Mouse (Mus musculus) CD8-positive naive resting alpha-beta T cell, adult 2 months (primary cell): ENCODE results near the gene Ficd.

Experiments used
- DNase-seq, 2 experiments: peaks; one replicate each; pipeline ENCODE4 v3.0.0; 2022; ENCODE audit warnings: low read depth in 2 of 2, low spot score in 2 of 2

Gene Ficd

DNA sequence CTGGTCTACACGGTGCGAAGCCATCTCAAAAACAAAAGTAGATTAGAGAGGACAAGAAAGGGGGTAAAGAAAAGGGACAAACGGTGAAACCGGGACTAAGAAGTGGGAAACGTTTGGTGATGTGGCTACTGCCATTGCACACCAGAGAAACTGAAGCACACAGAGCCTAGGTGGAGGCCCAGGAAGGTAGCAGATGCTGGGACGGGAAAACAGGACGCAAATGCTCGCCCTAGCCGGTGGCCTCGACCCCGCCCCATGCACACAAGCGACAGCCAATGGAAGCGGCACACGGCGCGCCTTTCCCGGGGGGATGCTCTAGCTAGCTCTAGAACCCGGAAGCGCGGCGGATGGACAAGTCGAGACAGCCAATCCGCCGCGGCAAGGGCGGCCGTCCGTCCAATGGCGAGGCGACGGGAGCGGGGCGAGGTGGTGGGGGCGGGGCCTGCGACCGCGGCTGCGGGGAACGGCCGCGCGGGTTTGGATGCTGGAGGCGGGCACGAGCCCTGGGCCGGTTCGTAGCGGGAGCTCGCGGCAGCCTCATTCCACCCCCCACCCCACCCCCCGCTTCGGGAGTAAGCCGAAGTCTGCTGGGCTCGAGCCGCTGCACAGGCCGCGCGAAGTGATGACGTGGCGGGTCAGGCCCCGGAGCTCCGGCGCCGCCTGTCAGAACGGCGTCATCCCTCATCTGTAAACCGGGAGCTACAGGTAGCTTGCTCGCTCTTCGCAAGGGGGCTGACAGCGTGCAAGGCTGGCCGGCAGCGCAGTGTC, at the start of gene Ficd:
Gene Ficd (plus strand): TSS at position 459 of the 768 bp plus-strand sequence.
- DNase-seq = peak; percentile 80

DNA sequence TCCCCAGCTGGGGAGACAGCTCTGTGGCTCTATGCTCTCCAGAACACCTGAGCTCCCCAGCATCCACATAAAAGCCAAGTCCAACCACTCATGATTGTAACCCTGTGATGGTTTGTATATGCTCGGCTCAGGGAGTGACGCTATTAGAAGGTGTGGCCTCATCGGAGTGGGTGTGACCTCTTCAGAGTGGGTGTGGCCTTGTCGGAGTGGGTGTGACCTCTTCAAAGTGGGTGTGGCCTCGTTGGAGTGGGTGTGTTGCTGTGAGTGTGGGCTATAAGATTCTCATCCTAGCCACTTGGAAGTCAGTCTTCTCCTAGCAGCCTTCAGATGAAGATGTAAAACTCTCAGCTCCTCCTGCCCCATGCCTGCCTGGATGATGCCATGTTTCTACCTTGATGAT, 48.1 kb upstream of the Ficd start:
- no peak for DNase-seq

DNA sequence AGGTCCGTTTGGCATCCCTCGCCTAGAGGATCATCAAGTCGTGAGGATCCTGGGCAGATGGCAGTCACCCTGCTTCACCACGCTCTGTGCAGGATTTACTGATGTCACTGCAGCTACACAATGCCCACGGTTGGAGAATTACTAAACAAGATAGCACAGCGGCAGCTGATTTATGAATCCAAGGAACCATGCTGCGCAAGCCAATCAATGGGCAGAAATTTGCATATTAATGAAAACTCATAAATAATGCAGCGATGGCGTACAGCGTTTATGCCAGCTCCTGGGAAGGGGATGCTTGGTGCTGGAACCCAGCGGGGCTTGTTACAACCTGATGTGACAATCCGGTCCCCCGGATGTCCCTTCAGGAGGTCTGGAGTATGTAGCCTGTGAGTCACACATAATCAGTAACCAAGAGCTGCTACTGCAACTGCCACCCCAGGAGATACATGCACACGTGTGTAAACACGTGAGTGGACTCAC, 45.5 kb upstream of the Ficd start:
- no peak for DNase-seq

DNA sequence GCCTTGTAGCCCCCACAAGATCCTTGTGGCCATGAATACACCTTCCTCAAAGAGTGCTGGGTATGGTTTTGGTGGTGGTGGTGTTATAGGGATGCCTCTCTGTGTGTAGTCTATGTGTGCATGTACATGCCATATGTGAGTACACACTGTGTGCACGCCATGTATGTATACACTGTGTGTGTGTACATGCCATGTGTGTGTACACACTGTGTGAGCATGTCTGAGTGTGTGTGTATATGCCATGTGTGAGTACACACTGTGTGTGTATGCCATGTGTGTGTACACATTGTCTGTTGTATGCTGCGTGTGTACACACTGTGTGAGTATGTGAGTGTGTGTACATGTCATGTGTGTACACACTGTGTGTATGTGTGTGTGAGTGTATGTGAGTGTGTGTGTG, 44.7 kb upstream of the Ficd start:
- no peak for DNase-seq

DNA sequence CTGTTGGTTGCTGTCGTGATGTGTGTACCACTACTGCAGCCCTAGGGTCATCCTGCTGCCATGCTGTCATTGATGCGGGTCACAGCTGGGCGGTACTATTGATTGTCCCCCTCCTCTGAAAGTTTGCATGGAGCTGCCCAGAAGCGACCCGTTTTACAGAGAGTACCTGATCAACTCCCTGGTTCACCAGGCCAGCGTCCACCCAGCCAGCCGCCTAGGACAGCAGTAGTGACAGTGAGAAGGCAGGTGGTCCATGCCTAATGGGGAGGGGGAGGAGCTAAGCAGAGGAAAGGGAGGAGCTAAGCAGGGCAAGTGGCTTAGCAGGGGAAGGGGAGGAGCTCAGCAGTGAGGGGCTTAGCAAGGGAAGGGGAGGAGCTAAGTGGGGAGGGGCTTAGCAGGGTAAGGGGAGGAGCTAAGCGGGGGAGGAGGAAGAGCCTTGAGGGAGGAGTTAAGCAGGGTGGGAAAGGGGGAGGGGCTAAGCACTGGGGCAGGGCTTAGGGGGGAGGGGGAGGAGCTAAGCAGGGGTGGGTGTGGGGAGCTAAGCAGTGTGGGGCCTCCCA, 42.3 kb upstream of the Ficd start:
- no peak for DNase-seq

DNA sequence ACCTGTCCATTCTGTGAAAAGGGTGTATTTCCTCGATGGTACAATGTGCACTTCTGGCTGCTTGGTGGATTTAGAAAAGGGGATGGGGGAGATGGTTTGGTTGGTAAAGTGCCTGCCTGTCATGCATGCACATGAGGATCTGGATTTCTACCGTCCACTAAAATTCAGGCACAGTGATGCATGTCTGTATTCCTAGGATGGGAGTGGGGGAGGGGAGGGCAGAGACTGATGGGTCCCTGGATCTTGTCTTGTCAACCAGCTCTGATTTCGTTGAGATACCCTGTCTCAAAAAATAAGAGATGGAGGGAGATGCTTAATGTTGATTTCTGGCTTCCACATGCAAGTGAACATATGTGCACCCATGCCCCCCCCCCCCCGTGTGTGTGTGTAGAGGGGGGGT, 41.6 kb upstream of the Ficd start:
- no peak for DNase-seq

DNA sequence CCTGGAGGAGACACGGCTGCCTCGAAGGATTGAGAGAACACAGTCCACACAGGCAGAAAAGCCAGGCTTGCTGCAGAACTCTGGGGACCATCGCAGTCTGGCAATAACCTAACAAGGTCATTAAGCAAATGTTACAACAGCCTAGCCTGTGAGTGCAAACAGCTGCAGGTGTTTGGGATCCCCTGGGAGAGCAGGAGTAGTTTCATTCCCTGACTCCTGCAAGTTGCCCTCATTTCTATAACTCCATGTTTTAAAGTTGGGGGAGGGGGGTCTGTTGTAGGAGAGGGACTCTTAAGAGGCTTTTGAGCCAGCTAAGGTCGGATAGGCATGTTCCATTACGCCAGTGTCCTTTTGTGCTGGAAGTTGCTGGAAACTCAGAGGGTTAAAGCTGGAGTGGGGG, 41.2 kb upstream of the Ficd start:
- no peak for DNase-seq

DNA sequence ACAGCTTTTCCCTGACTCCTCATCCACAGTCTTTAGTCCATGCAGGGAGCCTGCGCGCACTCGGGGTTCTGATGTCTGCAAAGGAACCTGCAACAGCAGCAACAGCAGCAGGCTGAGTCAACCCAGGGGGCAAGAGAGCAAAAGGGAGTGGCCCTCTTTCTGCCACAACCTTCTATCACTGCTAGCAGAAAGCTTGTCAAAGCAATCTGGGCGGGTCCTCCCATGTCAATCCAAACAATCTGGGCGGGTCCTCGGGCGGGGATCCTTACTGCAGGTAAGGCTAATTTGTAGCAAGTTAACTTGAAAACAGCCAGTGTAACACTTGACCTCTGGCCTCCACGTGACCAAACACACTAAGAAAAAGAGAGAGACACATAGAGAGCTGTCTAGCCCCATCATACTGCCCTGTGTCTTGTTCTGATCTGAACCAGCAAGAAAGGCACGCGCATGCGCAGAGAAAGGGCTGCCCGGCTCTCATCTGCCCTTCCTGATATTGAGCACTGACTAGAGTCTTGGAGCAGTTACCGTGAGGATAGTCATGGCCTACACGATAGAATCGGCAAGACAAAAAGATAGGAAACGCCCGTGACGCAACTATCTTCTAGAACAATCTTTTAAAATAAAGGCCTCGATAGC, 35.1 kb upstream of the Ficd start:
- DNase-seq = no peak

DNA sequence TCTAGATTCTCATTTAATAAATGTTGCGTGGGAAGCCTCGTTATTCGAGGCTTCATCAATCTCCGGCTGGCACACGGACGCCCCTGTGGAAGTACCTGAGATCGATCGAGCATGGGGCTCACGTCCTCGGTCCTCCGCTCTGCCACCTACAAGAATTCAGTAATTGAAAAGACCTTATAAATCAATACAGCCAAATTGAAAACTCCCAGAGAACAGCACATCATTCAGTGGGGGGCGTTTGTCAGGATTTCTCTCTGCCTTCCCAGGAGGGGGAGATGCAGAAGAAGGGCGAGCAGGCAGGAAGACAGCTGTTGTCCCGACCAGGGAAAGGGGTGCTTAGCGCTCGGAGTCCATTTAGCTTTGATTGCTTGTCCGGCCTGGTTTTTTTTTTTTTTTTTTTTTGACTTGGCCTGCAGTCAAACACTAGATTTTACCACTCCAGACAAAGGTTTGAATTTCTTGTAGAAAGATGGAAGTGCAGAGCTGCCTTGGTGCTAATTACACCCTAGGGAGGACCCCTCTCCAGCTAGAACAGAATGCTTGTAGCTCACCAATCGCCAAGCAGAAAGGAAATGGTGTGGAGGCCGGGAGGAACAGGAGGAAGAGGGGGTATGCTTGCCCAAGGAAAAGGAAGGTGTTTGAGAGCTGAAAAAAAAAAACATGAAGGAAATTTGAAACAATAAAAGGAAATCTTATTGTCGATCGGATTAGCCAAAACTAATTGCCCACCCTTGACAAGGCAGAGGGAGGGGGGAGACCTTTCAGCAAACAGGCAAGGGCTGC, 31.6 kb upstream of the Ficd start:
- DNase-seq = no peak

DNA sequence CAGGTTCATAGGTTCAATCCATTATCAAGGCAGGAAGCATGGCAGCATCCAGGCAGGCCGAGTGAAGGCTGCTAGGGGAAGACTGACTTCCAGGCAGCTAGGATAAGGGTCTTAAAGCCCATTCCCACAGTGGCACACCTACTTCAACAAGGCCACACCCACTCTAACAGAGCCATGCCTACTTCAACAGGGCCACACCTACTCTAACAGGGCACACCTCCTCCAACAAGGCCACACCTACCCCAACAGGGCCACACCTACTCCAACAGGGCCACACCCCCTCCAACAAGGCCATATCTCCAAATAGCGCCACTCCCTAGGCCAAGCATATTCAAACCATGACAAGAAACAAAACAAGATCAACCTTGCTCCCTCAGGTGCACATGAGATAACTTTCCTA, 22.7 kb upstream of the Ficd start:
- no peak for DNase-seq

DNA sequence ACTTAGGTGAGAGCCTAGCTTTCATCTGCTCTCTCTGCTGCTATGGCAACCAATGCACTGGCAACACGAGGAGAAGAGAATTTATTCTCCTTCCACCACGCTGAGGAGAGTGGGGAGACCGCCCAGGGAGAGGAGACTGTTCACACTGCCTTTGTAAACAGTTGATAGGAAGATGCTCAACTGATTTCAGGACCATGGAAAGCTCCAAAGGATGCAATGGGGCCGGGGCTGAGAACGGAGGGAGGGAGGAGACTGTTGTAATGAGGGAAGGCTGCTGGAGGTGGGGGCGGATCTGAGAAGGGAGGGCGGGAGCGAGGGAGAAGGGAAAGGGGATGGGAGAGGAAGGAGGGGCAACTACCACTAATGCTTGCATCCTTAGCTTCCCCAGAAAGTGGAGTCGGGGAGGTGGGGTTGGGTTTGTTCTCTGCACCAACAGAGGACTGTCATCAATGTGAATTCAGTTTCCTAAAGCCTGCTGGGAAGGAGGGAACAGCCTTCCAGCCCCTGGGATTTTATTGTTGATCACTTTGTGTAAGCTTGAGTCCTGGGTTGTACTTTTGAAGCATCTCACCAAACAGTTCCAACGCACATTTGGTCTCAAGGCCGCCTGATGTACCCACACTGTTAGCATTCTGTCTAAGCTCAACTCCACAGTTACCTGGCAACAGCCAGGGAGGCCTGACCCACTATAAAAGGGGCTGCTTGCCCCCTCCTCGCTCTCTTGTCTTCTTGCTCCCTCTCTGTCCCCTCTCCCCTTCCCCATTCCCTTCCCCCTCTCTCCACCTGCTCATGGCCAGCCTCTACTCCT, 18.8 kb upstream of the Ficd start:
- DNase-seq = no peak

DNA sequence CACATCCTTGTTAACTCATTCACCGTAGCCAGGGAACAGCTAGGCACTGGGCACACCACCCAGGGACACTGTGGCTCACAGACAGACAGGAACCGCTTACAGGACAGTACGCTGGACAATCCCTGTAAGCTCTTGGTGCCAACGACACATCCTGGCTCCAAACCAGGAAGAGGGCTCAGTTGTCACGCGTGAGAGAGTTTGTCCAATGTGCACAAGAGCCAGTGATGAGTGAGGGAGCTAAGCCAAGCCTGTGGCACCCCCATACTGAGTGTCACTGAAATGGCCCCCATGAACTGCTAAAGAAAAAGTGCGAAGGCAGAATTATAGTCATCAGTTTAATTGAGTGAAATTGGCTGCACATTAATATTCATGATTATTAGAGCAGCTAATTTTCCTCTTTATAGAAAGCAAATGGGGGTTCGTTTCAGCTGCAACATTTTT, 16.4 kb upstream of the Ficd start:
- no peak for DNase-seq

DNA sequence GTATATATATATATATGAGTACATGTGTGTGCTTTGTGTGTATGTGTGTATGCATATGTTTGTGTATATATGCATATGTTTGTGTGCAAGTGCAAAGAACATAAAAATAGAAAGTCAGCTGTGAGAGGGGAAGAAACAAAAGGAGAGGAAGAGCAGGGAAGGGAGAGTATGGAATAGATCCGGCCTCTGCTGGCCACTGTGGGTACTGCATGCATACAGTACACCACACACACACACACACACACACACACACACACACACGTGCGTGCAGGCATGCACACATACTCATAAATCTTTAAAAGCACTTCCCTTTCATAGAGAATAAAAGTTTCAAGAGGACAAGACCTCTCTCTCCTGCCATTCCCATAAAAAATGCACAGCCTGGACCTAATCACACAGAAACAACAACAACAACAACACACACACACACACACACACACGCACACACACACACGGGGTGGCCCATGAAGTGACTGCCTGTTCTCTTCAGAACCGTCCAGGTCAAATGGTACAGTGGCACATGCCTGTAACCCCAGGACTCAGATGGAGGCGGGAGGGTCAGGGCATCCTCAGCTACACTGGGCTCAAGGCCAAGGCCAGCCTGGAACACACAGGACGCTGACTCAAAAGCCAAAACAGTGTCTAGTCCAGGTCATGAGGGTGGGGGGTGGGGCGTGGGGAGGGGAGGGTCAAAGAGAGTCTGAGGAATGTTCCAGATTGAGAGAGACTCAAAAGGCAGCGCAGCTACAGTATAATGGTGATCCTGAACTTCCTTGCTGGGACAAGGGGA, 13.2 kb upstream of the Ficd start:
- DNase-seq = no peak

DNA sequence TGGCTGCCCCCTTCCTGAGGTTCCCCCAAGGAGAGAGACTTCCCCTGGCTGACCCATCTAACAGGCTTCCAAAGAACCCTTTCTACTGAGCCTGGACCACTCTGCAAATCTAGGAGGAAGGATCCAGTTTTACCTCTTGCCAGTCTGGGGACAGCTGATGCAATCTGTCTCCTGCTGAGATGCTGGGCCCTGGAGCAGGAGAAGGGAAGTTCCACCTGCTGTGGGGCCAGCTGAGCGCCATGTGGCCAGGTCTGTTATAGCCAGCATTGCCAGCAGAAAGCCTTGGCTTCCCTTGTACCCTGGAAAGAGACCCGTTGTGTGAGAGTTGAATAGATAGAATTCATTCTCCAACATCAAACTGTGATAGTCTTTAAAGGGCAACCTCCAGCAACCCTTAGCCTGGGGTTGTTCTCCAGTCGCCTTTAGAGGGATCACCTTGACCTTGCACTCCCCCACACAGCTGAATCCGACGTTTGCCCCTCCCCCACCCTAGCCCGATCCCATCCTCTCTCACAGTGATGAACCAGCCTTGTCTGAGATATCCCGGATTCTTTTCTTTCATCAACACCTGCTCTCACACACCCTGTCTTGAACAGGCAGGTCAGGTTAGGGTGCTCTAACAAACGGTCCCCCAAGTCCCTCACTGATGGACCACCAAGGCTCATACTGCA, 11.9 kb upstream of the Ficd start:
- DNase-seq = no peak

DNA sequence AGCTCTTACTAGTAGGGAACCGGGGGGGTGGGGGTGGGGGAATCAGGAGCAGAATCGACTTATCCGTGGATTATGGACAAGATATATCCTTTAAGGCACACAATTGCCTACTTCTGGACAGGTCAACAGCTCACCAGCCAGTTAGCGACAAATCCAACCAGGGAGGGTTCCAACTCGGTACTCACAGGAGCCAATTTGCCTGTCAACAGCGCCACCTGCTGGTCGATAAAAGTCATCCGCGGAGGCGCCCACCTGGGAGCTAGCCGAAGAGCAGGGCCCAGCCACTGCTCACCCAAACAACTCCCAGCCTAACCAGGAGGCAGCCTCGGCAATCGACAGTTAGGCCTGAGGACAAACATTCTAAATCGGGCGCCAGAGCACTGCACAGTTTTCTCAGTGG, 11.2 kb upstream of the Ficd start, which contains the start of gene 1700069L16Rik:
Gene 1700069L16Rik (minus strand): TSS at position 327 of the 400 bp plus-strand sequence.
- DNase-seq = peak; percentile 68 to 70

DNA sequence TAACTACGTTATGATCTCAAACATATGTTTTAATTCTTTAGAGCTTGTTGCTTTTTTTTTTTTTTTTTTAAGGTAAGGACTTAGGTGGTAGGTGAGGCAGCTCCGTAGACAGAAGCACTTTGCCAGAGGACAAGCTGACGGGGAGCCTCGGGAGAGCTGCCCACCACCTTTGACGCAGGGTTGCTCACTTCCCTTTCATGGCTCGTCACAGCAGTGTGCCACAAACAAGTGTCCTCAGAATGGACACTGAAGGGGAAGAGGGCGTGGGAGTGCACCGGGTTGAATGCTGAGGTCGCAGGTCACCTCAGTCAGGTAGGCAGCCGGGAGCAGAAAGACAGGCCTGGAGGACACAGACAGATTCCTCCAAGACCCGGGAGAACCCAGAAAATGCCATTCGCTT, 10.2 kb upstream of the Ficd start:
- no peak for DNase-seq

DNA sequence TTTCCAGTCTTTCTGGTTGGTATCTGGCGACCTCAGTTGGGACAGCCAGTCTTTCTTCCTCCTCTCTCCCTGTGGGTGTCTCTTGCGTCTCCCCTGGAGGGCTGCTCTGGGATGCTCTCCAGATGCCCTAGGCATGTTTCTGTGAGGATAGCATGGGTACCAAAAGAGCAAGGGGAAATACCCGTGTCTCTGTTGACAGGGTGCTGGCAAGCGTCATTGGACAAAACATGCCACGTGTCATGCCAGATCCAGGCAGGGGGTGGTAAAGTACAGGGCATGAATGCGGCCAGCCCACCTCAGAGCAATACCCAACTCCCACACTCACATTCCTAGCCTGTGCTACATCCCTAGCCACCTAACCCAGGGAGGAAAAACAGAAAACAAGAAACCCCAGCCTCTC, 9.0 kb upstream of the Ficd start:
- no peak for DNase-seq

DNA sequence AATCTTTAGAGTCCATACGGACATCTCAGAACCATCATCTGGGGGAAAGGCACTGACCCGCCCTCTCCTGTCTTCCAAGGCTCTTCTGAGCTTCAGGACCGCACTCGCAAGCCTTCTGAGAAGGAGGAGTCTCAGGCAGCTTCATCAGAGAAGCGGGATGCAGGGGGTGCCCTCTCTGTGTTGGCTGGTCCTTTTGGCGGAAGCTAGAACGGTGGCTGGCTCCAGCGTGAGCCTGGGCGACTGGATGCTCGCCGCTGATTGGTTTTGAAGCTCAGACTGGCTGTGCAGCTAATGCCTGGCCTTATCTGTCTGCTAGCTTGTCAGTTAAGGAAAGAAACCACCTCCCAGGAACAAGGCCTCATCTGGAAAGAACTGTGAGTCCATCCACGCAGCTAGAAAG, 8.4 kb upstream of the Ficd start:
- no peak for DNase-seq

DNA sequence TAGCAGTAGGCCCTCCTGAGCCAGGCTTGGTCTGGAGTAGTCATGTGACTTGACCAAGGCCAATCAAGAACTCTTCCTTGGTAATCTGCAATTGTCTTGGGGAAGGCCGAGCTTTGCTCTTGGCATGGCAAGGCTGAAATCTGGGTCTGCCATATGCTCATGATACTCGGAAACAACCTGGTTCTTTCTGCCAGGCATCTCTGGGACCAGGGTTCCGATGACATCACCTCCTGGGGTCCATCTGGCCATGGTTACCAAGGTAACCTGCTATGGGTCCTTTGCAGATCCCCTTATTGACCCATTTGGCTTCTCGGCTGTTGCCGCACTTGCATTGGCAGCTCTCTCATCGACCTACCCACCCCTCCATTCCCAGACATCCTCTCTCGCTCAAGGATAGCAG, 7.6 kb upstream of the Ficd start:
- DNase-seq = no peak
